Mouse (Mus musculus) MEL (cell line): ENCODE data around the gene Triobp. TPM values are rescaled to one million over a fixed set of nuclear protein-coding genes. Genes with fewer than 3 reads are reported as not detected.

ENCODE experiments used
- DNase-seq: peaks from one replicate; pipeline ENCODE4 v3.0.0; 2011; ENCODE audit warnings: low read depth, low spot score
- H3K27ac ChIP-seq: 2 replicates; pipeline ENCODE4 v1.5.1; 2012; ENCODE audit warnings: low read depth, mild to moderate bottlenecking, control low read depth, low read length, moderate library complexity; ENCODE audit not compliant: control insufficient read depth
- H3K27me3 ChIP-seq, 2 experiments: fragments of 150-350 bp in 1 of 2; sonication (generic) in 1 of 2; 2 replicates each; pipeline ENCODE4 v1.6.1; 2012; ENCODE audit warnings: low read length in 2 of 2, mild to moderate bottlenecking in 2 of 2, improper control_type of control experiment in 1 of 2, moderate library complexity in 1 of 2; ENCODE audit not compliant: insufficient read depth in 2 of 2, control insufficient read depth in 1 of 2
- H3K36me3 ChIP-seq, 2 experiments: 2 replicates each; pipeline ENCODE4 v1.6.1; 2012 to 2014; ENCODE audit warnings: low read length in 2 of 2, improper control_type of control experiment in 1 of 2, inconsistent platforms in 1 of 2, mild to moderate bottlenecking in 1 of 2; ENCODE audit not compliant: insufficient read depth in 2 of 2, control insufficient read depth in 1 of 2
- H3K4me1 ChIP-seq, 2 experiments: fragments of 150-350 bp in 1 of 2; sonication (generic) in 1 of 2; 2 replicates each; pipeline ENCODE4 v1.6.1; 2012; ENCODE audit warnings: low read length in 2 of 2, improper control_type of control experiment in 1 of 2, mild to moderate bottlenecking in 1 of 2; ENCODE audit not compliant: insufficient read depth in 2 of 2, control insufficient read depth in 1 of 2
- H3K4me3 ChIP-seq, 2 experiments: fragments of 150-350 bp in 1 of 2; sonication (generic) in 1 of 2; 2 replicates each; pipeline ENCODE4 v1.5.1; 2012; ENCODE audit warnings: low read depth in 2 of 2, low read length in 2 of 2, mild to moderate bottlenecking in 2 of 2, moderate library complexity in 2 of 2, control low read depth in 1 of 2, improper control_type of control experiment in 1 of 2; ENCODE audit not compliant: control insufficient read depth in 1 of 2, insufficient read depth in 1 of 2
- H3K79me2 ChIP-seq: 2 replicates; pipeline ENCODE4 v1.6.1; 2012; ENCODE audit warnings: mild to moderate bottlenecking, low read length, moderate library complexity; ENCODE audit not compliant: control insufficient read depth, poor library complexity, insufficient read depth
- H3K9ac ChIP-seq: 2 replicates; pipeline ENCODE4 v1.6.1; 2012; ENCODE audit warnings: low read depth, mild to moderate bottlenecking, control low read depth, low read length, moderate library complexity; ENCODE audit not compliant: control insufficient read depth, poor library complexity, severe bottlenecking
- H3K9me3 ChIP-seq: fragments of 150-350 bp; sonication (generic); replicated peaks from 2 replicates; pipeline ENCODE4 v1.6.1; 2012; ENCODE audit warnings: mild to moderate bottlenecking, low read length, improper control_type of control experiment, moderate library complexity; ENCODE audit not compliant: insufficient read depth
- CHD1 ChIP-seq: IDR thresholded peaks from 2 replicates; pipeline ENCODE4 v1.6.1; 2012; ENCODE audit warnings: low read depth, mild to moderate bottlenecking, inconsistent platforms, low read length, improper control_type of control experiment
- CHD2 ChIP-seq: IDR thresholded peaks from 2 replicates; pipeline ENCODE4 v1.6.1; 2011; ENCODE audit warnings: low read length, improper control_type of control experiment
- CTCF ChIP-seq, 3 experiments: IDR thresholded peaks in 2 of 3; conservative IDR thresholded peaks in 1 of 3; 2 replicates each; pipeline ENCODE4 v1.5.1; 2011 to 2012; ENCODE audit warnings: low read length in 3 of 3, low read depth in 2 of 3, mild to moderate bottlenecking in 2 of 3, improper control_type of control experiment in 1 of 3, inconsistent platforms in 1 of 3, mixed read lengths in 1 of 3, moderate library complexity in 1 of 3; ENCODE audit not compliant: control insufficient read depth in 1 of 3, insufficient read depth in 1 of 3, poor library complexity in 1 of 3, severe bottlenecking in 1 of 3
- E2F4 ChIP-seq: IDR thresholded peaks from 2 replicates; pipeline ENCODE4 v1.6.1; 2011; ENCODE audit warnings: low read depth, low read length, improper control_type of control experiment, borderline replicate concordance
- ETS1 ChIP-seq: IDR thresholded peaks from 2 replicates; pipeline ENCODE4 v1.6.1; 2012; ENCODE audit warnings: low read depth, mild to moderate bottlenecking, inconsistent platforms, low read length, improper control_type of control experiment, moderate library complexity
- GATA1 ChIP-seq: IDR thresholded peaks from 2 replicates; pipeline ENCODE4 v1.6.1; 2011; ENCODE audit warnings: low read depth, low read length, improper control_type of control experiment
- JUND ChIP-seq: IDR thresholded peaks from 2 replicates; pipeline ENCODE4 v1.6.1; 2011; ENCODE audit warnings: low read depth, mild to moderate bottlenecking, improper control_type of control experiment, low read length
- KAT2A ChIP-seq: conservative IDR thresholded peaks from 2 replicates; pipeline ENCODE4 v1.6.1; 2012; ENCODE audit warnings: low read depth, low read length, improper control_type of control experiment, inconsistent platforms
- MAX ChIP-seq: IDR thresholded peaks from 2 replicates; pipeline ENCODE4 v1.6.1; 2011; ENCODE audit warnings: low read length, improper control_type of control experiment
- MAZ ChIP-seq: IDR thresholded peaks from 2 replicates; pipeline ENCODE4 v1.6.1; 2012; ENCODE audit warnings: low read depth, mild to moderate bottlenecking, inconsistent platforms, low read length, improper control_type of control experiment
- MXI1 ChIP-seq: IDR thresholded peaks from 2 replicates; pipeline ENCODE4 v1.6.1; 2011; ENCODE audit warnings: mild to moderate bottlenecking, low read depth, low read length, improper control_type of control experiment
- MYC ChIP-seq: IDR thresholded peaks from 2 replicates; pipeline ENCODE4 v1.6.1; 2011; ENCODE audit warnings: low read depth, mild to moderate bottlenecking, low read length, improper control_type of control experiment, moderate library complexity
- NRF1 ChIP-seq: IDR thresholded peaks from 2 replicates; pipeline ENCODE4 v1.6.1; 2014; ENCODE audit warnings: low read depth, mild to moderate bottlenecking, inconsistent platforms, low read length, improper control_type of control experiment, moderate library complexity; ENCODE audit not compliant: poor library complexity, insufficient read depth, severe bottlenecking
- POLR2AphosphoS2 ChIP-seq: IDR thresholded peaks from 2 replicates; pipeline ENCODE4 v1.6.1; 2011; ENCODE audit warnings: low read length, improper control_type of control experiment
- POLR2AphosphoS5 ChIP-seq: IDR thresholded peaks from 2 replicates; pipeline ENCODE4 v1.6.1; 2012; ENCODE audit warnings: low read depth, borderline replicate concordance, mild to moderate bottlenecking, inconsistent platforms, low read length, moderate library complexity, mixed read lengths
- SMC3 ChIP-seq: IDR thresholded peaks from 2 replicates; pipeline ENCODE4 v1.6.1; 2011; ENCODE audit warnings: low read depth, low read length, improper control_type of control experiment
- TAL1 ChIP-seq: IDR thresholded peaks from 2 replicates; pipeline ENCODE4 v1.6.1; 2012; ENCODE audit warnings: mild to moderate bottlenecking, inconsistent platforms, low read length, moderate library complexity, mixed read lengths
- TBP ChIP-seq: IDR thresholded peaks from 2 replicates; pipeline ENCODE4 v1.8.0; 2011; ENCODE audit warnings: low read depth, low read length, improper control_type of control experiment
- UBTF ChIP-seq: IDR thresholded peaks from 2 replicates; pipeline ENCODE4 v1.6.1; 2012; ENCODE audit warnings: low read depth, mild to moderate bottlenecking, inconsistent platforms, low read length, improper control_type of control experiment, moderate library complexity, borderline replicate concordance; ENCODE audit not compliant: insufficient read depth
- ZC3H11A ChIP-seq: IDR thresholded peaks from 2 replicates; pipeline ENCODE4 v1.6.1; 2012; ENCODE audit warnings: low read depth, mild to moderate bottlenecking, inconsistent platforms, low read length, improper control_type of control experiment
- ZKSCAN1 ChIP-seq: IDR thresholded peaks from 2 replicates; pipeline ENCODE4 v1.6.1; 2012; ENCODE audit warnings: low read depth, mild to moderate bottlenecking, inconsistent platforms, low read length, improper control_type of control experiment, moderate library complexity
- ZMIZ1 ChIP-seq: IDR thresholded peaks from 2 replicates; pipeline ENCODE4 v1.6.1; 2012; ENCODE audit warnings: low read depth, mild to moderate bottlenecking, inconsistent platforms, low read length, improper control_type of control experiment, moderate library complexity
- ZNF384 ChIP-seq: IDR thresholded peaks from 2 replicates; pipeline ENCODE4 v1.6.1; 2012; ENCODE audit warnings: low read depth, mild to moderate bottlenecking, inconsistent platforms, low read length, improper control_type of control experiment
- polyA plus RNA-seq, 2 experiments: library from polyadenylated mRNA; stranded (reverse) in 1 of 2; unstranded in 1 of 2; fragments of >175 nt in 1 of 2; fragments of >200 nt in 1 of 2; gene quantifications; 2 replicates each; pipeline versions ENCODE4 v1.2.1 to v1.2.4; 2012; ENCODE audit warnings: low replicate concordance in 2 of 2, low read depth in 1 of 2; ENCODE audit not compliant: insufficient read length in 2 of 2, insufficient read depth in 1 of 2, missing spikeins in 1 of 2
- total RNA-seq: library from RNA; depleted of rRNA; stranded (reverse); fragments of 300-350 nt; gene quantifications from 2 replicates; pipeline ENCODE4 v1.2.3, GENCODE M21; 2012

Triobp gene
- total and polyA plus RNA-seq, 3 experiments = 18.4 to 31.3 TPM; not detected in 1

- TF ChIP-seq ZC3H11A = no peak
- TF ChIP-seq CHD2 = no peak
- TF ChIP-seq TBP = no peak
- no peak for TF ChIP-seq ETS1
- no peak for TF ChIP-seq CHD1
- no peak for TF ChIP-seq ZNF384
- no peak for TF ChIP-seq POLR2AphosphoS5
- TF ChIP-seq SMC3 = no peak
- no peak for TF ChIP-seq GATA1
- TF ChIP-seq TAL1 = no peak
- no peak for TF ChIP-seq MYC
- no peak for TF ChIP-seq POLR2AphosphoS2
- TF ChIP-seq ZKSCAN1 = no peak
- no peak for TF ChIP-seq NRF1
- TF ChIP-seq UBTF = no peak
- TF ChIP-seq JUND = no peak
- TF ChIP-seq CTCF (IDR thresholded peaks at IDR 0.05 in 2 of 3, conservative IDR thresholded peaks at IDR 0.05 in 1 of 3; ENCODE audit: control insufficient read depth in 1 of 3, insufficient read depth in 1 of 3, low read depth in 2 of 3, low read length in 3 of 3, poor library complexity in 1 of 3, severe bottlenecking in 1 of 3) = no peak
- TF ChIP-seq ZMIZ1 = no peak
- TF ChIP-seq MAX = no peak
- TF ChIP-seq MAZ = no peak
- DNase-seq = no peak
- no peaks in the 10 kb centered on the region for H3K4me1 ChIP-seq
Observed at GRCm38 (mm10) chr15:79050160-79050845, 102.8 kb downstream of the Triobp start.

GRCm38 (mm10) chr15:79050964-79051363 lies 103.4 kb downstream of the Triobp start:
- no peaks in the 10 kb centered on the region for H3K4me1 ChIP-seq
- H3K79me2 ChIP-seq = no peaks in the 10 kb centered on the region
- H3K4me3 ChIP-seq = no peak overlapping the region
- no peak overlapping the region for H3K27ac ChIP-seq
- TF ChIP-seq KAT2A (no peak), GATA1 (no peak), ZC3H11A (no peak), ZMIZ1 (no peak), TBP (no peak), ZKSCAN1 (peak; percentile 80), MXI1 (no peak), E2F4 (no peak)
- TF ChIP-seq, all 39 proteins: peak for 1
- H3K27me3 ChIP-seq = no peaks in the 10 kb centered on the region
- no peak overlapping the region for H3K9ac ChIP-seq
- no peaks in the 10 kb centered on the region for H3K9me3 ChIP-seq
- H3K36me3 ChIP-seq = peaks cover 0 to 3% of the 10 kb centered on the region in 2 experiments; a peak in 1 of 4 replicates
- no peak for DNase-seq

More at GRCm38 (mm10) chr15:79050160-79050845, 102.8 kb downstream of the Triobp start:
- Histone ChIP-seq H3K79me2 (no peaks in the 10 kb centered on the region), H3K9ac (no peak overlapping the region), H3K4me3 (no peak overlapping the region), H3K9me3 (no peaks in the 10 kb centered on the region), H3K36me3 (peaks cover 0 to 3% of the 10 kb centered on the region in 2 experiments; a peak in 1 of 4 replicates), H3K27me3 (no peaks in the 10 kb centered on the region), H3K27ac (no peak overlapping the region)
